Mouse (Mus musculus): Measurements from ENCODE around the gene 1810055G02Rik. TPM values are rescaled to one million over a fixed set of nuclear protein-coding genes. Genes with fewer than 3 reads are reported as not detected.

Gene 1810055G02Rik
- total RNA-seq, 4 experiments from 2014 or later = 5.5 to 8.2 (median 6.5) TPM

GRCm38 (mm10) chr19:3695006-3695405 is 13.1 kb upstream of the 1810055G02Rik start:
- DNase-seq (ENCODE audit: low spot score) = no peak

GRCm38 (mm10) chr19:3695471-3695870 is 12.6 kb upstream of the 1810055G02Rik start:
- no peak for DNase-seq (ENCODE audit: low spot score)

GRCm38 (mm10) chr19:3695976-3696375 is 12.1 kb upstream of the 1810055G02Rik start:
- DNase-seq (ENCODE audit: low spot score) = no peak

GRCm38 (mm10) chr19:3698035-3698434 is 10.1 kb upstream of the 1810055G02Rik start:
- no peak for DNase-seq (ENCODE audit: low spot score)

GRCm38 (mm10) chr19:3699508-3700438 is 8.3 kb upstream of the 1810055G02Rik start:
- DNase-seq (ENCODE audit: low spot score) = peak; percentile 78

- DNase-seq (ENCODE audit: low spot score) = no peak
These were observed 5.6 kb upstream of the 1810055G02Rik start for GRCm38 (mm10) chr19:3702460-3702859.

- no peak for DNase-seq (ENCODE audit: low spot score)
These were observed 1.8 kb upstream of the 1810055G02Rik start for GRCm38 (mm10) chr19:3706258-3706657.

- DNase-seq (ENCODE audit: low spot score) = no peak
These were observed 540 bp upstream of the 1810055G02Rik start for GRCm38 (mm10) chr19:3707553-3707952.

- DNase-seq (ENCODE audit: low spot score) = no peak
These were observed 1.1 kb downstream of the 1810055G02Rik start for GRCm38 (mm10) chr19:3709013-3709787.

- no peak for DNase-seq (ENCODE audit: low spot score)
These were observed 2.3 kb downstream of the 1810055G02Rik start for GRCm38 (mm10) chr19:3710436-3710835.

GRCm38 (mm10) chr19:3714381-3714780 is 6.3 kb downstream of the 1810055G02Rik start:
- no peak for DNase-seq (ENCODE audit: low spot score)

GRCm38 (mm10) chr19:3718481-3719361 is 10.6 kb downstream of the 1810055G02Rik start:
- DNase-seq (ENCODE audit: low spot score) = peak; percentile 48

GRCm38 (mm10) chr19:3719362-3719891 is 11.3 kb downstream of the 1810055G02Rik start:
- DNase-seq (ENCODE audit: low spot score) = peak; percentile 55

GRCm38 (mm10) chr19:3723170-3723569 is 15.1 kb downstream of the 1810055G02Rik start:
- no peak for DNase-seq (ENCODE audit: low spot score)

GRCm38 (mm10) chr19:3723904-3724303 is 15.8 kb downstream of the 1810055G02Rik start:
- no peak for DNase-seq (ENCODE audit: low spot score)

GRCm38 (mm10) chr19:3724779-3725178 is 16.7 kb downstream of the 1810055G02Rik start:
- DNase-seq (ENCODE audit: low spot score) = peak; percentile 71

- no peak for DNase-seq (ENCODE audit: low spot score)
These were observed 20.8 kb downstream of the 1810055G02Rik start for GRCm38 (mm10) chr19:3728901-3729300.

- DNase-seq (ENCODE audit: low spot score) = no peak
These were observed 22.9 kb downstream of the 1810055G02Rik start for GRCm38 (mm10) chr19:3730781-3731646.

- no peak for DNase-seq (ENCODE audit: low spot score)
These were observed 27.9 kb downstream of the 1810055G02Rik start for GRCm38 (mm10) chr19:3736001-3736400.

- no peak for DNase-seq (ENCODE audit: low spot score)
These were observed 31.6 kb downstream of the 1810055G02Rik start for GRCm38 (mm10) chr19:3739650-3740049.
